Mouse (Mus musculus): ENCODE data around the gene Bcorl1.

DNA sequence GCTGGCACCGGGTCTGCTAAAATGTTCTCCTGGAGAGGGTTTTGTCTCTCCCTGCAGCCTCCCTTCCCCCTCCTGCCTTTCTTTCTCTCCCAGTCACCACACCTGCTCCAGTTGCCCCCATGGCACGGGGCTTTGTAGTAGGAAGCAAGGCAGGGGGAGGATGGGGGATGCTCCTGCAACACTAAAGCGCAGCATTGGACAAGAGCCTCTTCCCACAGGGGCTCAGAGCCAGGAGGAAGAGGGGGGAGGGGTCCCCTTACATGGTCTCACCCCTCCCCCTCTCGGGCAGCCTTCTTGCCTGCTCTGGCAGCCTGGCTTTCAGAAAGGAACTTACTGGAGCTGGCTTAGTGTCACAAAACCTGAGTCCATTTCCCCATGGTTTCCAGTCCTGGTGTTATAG lies 44.8 kb downstream of the Bcorl1 start:
- no peak for TF ChIP-seq CTCF (IDR thresholded peaks at IDR 0.05; ENCODE audit: control insufficient read depth, insufficient read depth, insufficient read length)
- no peak for TF ChIP-seq USF1 (IDR thresholded peaks at IDR 0.05; ENCODE audit: low read depth)

All from C2C12 (cell line).